Mouse (Mus musculus) olfactory bulb, adult 2 months (tissue): Measurements from ENCODE around the gene Kctd19.

Experiments
- CTCF ChIP-seq: fragments of 200-500 bp; IDR thresholded peaks from 2 replicates; pipeline ENCODE4 v1.5.1; 2012; ENCODE audit warnings: low read depth, mild to moderate bottlenecking, low read length, moderate library complexity; ENCODE audit not compliant: insufficient read depth
- POLR2A ChIP-seq: fragments of 200-500 bp; IDR thresholded peaks from 2 replicates; pipeline ENCODE4 v1.6.1; 2012; ENCODE audit warnings: mild to moderate bottlenecking, low read depth, low read length, moderate library complexity; ENCODE audit not compliant: insufficient read depth

DNA sequence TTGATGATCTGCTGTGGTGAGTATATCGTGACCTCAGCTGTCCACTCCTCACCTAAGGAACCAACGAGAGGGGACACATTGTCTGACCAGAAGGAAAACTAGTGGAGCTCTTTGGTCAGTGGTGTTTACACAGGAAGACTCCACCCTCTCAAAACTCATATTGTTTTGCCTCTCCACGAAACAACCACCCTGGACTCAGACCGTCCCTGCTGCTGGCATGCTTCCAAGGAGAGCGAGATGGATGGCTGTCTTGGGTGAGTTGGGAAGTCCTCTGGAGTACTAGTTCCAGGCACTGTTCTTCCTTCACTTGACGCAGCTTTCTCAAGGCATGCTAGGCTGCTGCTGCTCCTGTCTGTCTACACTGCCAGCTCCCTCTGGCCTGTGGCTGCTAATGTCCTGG is 24.2 kb downstream of the Kctd19 start:
- TF ChIP-seq CTCF = no peak
- no peak for TF ChIP-seq POLR2A
